Mouse (Mus musculus) layer of hippocampus, adult 8-10 months (tissue): ENCODE measurements at regions not wholly inside any gene's neighbourhood (a gene's known extent, or its start where the extent isn't known, plus 50 kb on each side); places are given as distances from the start of the nearest gene placed in this dataset.

Experiments
- DNase-seq, 2 experiments: peaks; one replicate each; pipeline ENCODE4 v3.0.0; 2022; ENCODE audit warnings: low spot score in 2 of 2

- DNase-seq: no peak
Observed at GRCm38 (mm10) chr3:144137483-144137882, 67.5 kb downstream of the Lmo4 start.

DNA sequence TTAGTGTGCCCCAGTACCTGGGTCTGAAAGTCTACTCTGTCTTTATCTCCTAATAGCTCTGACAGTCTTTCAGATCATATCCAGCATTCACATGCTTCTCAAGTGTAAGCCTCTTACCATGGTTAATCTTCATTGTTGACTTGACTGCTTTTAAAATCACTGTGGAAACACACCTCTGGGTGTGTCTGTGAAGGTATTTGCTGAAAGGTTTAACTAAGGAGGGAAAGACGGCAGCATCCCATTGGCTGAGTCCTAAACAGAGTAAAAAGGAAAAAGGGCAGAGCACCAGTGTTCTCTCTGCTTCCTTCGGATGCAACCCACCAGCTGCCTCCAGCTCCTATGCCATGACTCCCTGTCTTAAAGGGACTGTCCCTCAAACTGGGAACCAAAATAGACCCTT lies 68.6 kb downstream of the Lmo4 start:
- DNase-seq: no peak

- DNase-seq: no peak
Observed at GRCm38 (mm10) chr3:144135646-144136045, 69.4 kb downstream of the Lmo4 start.

GRCm38 (mm10) chr3:144128042-144128441 lies 77.0 kb downstream of the Lmo4 start:
- no peak for DNase-seq

- DNase-seq: peak in 1 of 2 experiments; percentile 21
Observed at GRCm38 (mm10) chr3:144124353-144124752, 80.7 kb downstream of the Lmo4 start.

DNA sequence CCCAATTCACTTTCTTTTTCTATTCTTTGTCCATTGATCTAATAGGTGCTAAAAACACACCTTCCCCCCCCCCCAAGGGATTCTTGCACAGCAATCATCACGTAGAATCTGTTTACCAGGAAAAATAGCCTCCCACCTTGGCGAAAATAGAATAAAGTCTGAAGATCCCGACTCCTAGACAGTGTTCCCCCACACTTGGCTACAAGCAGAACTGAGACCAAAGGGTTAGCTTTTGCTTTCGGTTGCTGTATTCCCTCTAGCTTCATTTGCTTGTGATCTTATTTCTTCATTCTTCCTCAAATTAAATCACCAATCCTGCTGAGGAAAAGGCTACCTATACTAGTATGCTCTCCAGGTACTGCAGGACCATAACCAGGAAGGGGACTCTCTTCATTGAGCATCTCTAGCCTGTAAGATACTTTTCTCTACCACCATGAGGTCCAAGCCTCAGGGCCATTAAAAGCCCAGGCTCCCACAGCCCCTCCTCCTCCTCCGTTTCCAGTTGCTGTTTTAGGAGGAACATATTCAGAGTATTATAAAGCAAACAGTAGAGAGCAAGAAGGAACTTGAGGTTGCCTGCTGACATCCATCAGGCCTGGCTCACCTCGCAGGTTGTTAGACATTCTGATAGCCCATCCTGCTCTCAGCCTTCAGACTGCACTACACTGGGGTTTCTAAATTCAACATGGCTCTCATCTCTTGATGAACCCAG lies 81.5 kb downstream of the Lmo4 start:
- no peak for DNase-seq

GRCm38 (mm10) chr3:144119076-144119475 lies 85.9 kb downstream of the Lmo4 start:
- no peak for DNase-seq

- no peak for DNase-seq
Observed at GRCm38 (mm10) chr3:144113672-144114645, 91.1 kb downstream of the Lmo4 start.

GRCm38 (mm10) chr3:144110331-144111080 lies 94.5 kb downstream of the Lmo4 start:
- DNase-seq: no peak

DNA sequence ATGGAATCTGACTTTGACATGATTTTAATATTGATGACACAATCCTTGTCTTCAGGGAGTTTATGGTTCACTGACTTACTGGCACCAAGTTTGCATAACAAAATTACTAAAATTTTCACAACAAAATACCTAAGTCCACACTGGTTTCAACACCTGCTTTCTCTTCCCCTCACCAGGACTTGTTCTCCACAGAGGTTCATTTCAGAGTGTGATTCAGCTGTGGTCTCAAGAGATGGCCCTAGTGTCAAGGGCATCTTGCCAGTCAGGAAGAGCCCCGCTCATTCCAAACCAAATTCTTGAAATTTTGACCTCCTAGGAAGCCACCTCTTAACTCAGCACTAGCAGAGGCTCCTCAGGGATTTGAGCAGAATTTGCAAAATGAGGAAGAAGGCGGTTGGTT lies 95.3 kb downstream of the Lmo4 start:
- no peak for DNase-seq

DNA sequence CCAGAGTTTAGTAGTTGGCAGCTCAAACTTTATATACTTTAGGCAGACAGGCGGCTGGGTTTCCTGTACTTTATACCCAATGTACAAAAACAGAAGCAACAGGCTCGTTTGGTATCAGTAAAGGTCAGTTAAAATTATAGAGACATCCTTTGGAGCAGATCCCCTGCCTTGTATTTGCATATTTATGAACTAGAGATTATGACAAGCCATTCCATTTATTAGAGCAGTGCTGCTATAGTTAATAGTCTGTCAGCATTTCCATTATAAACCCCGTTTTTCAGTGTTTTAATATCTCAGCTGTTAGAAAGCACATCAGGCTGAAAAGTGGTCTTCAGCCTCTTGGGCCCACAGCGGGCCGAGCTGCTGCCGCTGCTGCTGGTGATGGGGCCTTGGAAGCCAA lies 96.7 kb downstream of the Lmo4 start:
- DNase-seq: no peak

DNA sequence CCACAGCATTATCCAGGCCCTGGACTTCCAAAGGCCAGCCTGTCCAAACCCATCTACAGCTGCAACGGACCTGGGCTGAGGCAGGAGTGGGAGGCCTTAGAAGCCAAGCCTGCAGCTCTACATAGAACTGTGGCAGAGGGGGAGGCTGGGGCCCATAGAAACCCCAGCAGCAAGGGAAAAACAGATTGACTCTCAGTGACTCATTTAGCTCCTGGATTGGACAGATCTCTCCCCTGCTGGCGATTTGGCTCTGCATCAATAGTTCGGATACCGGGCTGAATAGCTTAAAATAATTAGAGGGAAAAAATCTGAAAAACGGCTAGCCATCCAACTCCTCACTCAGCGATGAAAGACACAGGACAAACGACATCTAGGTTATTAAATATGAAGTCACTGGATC lies 97.4 kb downstream of the Lmo4 start:
- peak; percentile 80 to 82 for DNase-seq

DNA sequence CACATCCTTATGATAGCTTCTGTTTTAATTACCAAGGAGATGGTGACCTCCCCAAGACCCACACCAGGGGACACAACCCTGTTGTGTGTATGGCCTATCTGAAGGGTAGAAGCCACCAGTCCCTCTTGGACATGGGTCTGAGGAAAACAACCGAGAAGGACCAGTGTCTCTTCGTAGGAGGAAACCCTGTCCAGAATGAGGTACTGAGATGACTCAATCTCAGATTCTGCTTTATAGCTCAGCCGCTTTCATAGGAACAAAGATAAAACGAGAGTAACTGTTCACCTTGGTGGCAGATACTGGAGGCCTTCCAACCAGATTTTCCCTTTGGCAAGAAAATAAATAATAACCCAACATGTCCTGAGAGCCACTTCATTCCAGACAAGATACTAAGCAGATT lies 100.7 kb downstream of the Lmo4 start:
- no peak for DNase-seq

- DNase-seq: no peak
Observed at GRCm38 (mm10) chr3:144099444-144099843, 105.6 kb downstream of the Lmo4 start.

DNA sequence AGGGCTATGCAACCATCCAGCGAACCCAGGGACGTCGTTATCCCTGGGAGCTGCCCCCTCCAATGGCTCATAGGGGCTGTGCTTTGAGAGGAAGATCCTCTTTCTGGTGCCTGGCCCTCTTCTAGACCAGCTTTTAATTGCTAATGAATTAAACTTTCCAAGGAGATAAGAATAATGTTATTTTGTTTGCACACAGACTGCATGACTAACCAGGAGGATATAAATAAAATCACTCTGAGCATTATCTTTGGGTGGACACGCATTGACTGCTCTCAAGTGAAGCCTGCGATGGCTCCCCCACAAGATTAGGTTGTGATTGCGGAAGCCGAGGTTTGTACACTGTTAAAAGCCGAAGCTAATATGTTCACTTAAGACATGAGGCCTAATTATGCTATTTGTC lies 106.3 kb downstream of the Lmo4 start:
- no peak for DNase-seq

GRCm38 (mm10) chr3:144091231-144091630 lies 113.8 kb downstream of the Lmo4 start:
- no peak for DNase-seq

GRCm38 (mm10) chr3:144089790-144090256 lies 115.2 kb downstream of the Lmo4 start:
- DNase-seq: no peak

DNA sequence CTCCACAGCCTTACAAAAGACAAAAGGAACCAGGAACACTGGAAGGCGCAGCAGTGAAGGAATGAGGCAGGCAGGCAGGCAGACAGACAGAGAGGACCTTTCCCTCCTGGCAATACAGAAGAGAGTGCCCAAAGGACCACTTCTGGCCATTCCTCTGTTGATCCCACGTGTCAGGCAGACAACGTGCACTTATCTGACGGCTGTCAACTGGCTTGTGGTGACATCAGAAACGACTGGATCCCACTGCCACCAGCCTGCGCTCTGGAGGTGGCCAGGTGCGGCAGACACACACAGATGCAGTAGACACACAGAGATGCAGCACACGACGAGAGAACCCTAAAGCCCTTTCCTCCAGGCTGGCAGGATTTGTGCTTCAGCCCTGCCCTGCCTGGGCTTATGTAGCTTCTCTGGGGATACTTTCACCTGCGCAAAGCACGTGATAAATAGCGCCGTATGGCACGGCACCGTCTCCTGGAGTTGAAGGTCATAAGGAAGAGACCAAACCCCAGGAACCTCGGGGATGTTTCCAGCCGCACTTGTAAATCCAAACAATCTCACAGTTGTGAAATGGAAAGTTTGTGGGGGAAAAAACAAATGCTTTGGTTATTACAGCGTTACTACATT lies 116.6 kb downstream of the Lmo4 start:
- no peak for DNase-seq

- DNase-seq: no peak
Observed at GRCm38 (mm10) chr3:144087771-144088170, 117.2 kb downstream of the Lmo4 start.

GRCm38 (mm10) chr3:144086176-144086575 lies 118.8 kb downstream of the Lmo4 start:
- no peak for DNase-seq

DNA sequence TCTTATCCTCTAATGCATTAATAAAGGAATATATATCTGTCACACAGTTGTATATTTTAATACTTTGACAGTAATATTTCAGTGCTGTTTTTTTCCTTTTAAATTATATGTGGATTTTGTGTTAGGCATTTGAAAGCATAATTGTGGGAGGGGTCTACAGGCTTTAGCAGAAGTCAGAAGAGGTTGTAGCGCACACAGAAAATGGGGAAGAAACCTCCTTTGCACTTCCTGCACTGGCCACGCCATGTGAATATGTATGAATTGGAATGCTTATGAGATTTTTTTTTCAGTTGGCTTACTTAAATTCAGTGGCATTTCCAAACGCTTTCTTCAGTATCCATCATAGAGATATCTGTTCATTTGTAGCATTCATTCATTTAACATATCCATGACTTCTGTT lies 125.1 kb downstream of the Lmo4 start:
- DNase-seq: no peak
